Mouse (Mus musculus) neural tube, embryonic 13.5 days (tissue): ENCODE measurements around the gene Nom1. TPM values are rescaled to one million over a fixed set of nuclear protein-coding genes. Genes with fewer than 3 reads are reported as not detected.

ENCODE experiments used
- ATAC-seq: fragments of 200-750 bp; cut with Nextera tagmentation; 2 replicates; pipeline ENCODE4 v1.8.0; 2017; ENCODE audit warnings: low read depth, mild to moderate bottlenecking, moderate TSS enrichment, moderate library complexity
- H3K27ac ChIP-seq: fragments of 300-500 bp; sonication (generic); replicated peaks from 2 replicates; pipeline ENCODE4 v1.5.1; 2015; ENCODE audit warnings: moderate library complexity, mild to moderate bottlenecking, inconsistent platforms
- H3K27me3 ChIP-seq: fragments of 300-500 bp; sonication (generic); 2 replicates; pipeline ENCODE4 v1.6.1; 2015; ENCODE audit warnings: mild to moderate bottlenecking, inconsistent platforms
- H3K36me3 ChIP-seq: fragments of 300-500 bp; sonication (generic); 2 replicates; pipeline ENCODE4 v1.6.1; 2015; ENCODE audit warnings: mild to moderate bottlenecking, inconsistent platforms
- H3K4me1 ChIP-seq: fragments of 300-500 bp; sonication (generic); replicated peaks from 2 replicates; pipeline ENCODE4 v1.6.1; 2015; ENCODE audit warnings: inconsistent platforms
- H3K4me2 ChIP-seq: fragments of 300-500 bp; sonication (generic); 2 replicates; pipeline ENCODE4 v1.6.1; 2015; ENCODE audit warnings: inconsistent platforms, mild to moderate bottlenecking, moderate library complexity
- H3K4me3 ChIP-seq: fragments of 300-500 bp; sonication (generic); 2 replicates; pipeline ENCODE4 v1.5.1; 2015; ENCODE audit warnings: mild to moderate bottlenecking, inconsistent platforms
- H3K9ac ChIP-seq: fragments of 300-500 bp; sonication (generic); 2 replicates; pipeline ENCODE4 v1.6.1; 2015; ENCODE audit warnings: moderate library complexity, mild to moderate bottlenecking, inconsistent platforms
- H3K9me3 ChIP-seq: fragments of 300-500 bp; sonication (generic); 2 replicates; pipeline ENCODE4 v1.6.1; 2016; ENCODE audit warnings: inconsistent platforms
- WGBS: fragments of 180-500 bp; shearing (Covaris S2); methylation state at CpG from one replicate; pipeline ENCODE4 v1.1.7; 2015; 5-methylcytosine and 5-hydroxymethylcytosine counted together
- polyA plus RNA-seq: library from polyadenylated mRNA; unstranded; fragments of >200 nt; fragmentation: Nextera tagmentation; extraction: Ambion mirVana; gene quantifications from 2 replicates; pipeline ENCODE4 v1.2.1, GENCODE M21; 2015

The Nom1 gene
- polyA plus RNA-seq, 1 experiment from 2014 or later = 16.8 TPM

DNA sequence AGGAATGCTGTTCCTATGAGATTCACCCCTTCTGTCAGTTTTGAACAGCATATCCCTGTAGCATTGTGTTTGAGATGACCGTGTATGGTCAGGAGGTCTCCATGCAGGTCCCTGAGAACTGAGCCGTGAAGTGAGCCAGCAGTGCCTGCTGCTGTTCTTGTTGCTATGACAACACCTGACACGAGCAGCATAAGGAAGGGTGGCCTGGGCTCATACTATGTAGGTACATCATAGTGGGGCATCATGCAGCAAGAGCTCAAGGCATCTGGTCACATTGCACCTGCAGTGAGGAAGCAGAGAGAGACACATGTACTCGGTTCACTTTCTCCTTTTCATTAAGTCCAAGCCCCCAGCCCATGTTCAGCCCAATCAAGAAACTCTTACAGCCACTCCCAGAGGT, 17.9 kb downstream of the Nom1 start:
- H3K9me3 ChIP-seq = no peaks in the 10 kb centered on the region
- H3K4me1 ChIP-seq = no peaks in the 10 kb centered on the region
- no peak overlapping the region for H3K4me3 ChIP-seq
- H3K36me3 ChIP-seq = peaks cover 84% of the 10 kb centered on the region
- no peak for ATAC-seq
- no peak overlapping the region for H3K27ac ChIP-seq
- H3K27me3 ChIP-seq = no peaks in the 10 kb centered on the region
- 71% methylated on average over 4 of the region's 4 CpGs for WGBS
- no peak overlapping the region for H3K4me2 ChIP-seq
- no peak overlapping the region for H3K9ac ChIP-seq

DNA sequence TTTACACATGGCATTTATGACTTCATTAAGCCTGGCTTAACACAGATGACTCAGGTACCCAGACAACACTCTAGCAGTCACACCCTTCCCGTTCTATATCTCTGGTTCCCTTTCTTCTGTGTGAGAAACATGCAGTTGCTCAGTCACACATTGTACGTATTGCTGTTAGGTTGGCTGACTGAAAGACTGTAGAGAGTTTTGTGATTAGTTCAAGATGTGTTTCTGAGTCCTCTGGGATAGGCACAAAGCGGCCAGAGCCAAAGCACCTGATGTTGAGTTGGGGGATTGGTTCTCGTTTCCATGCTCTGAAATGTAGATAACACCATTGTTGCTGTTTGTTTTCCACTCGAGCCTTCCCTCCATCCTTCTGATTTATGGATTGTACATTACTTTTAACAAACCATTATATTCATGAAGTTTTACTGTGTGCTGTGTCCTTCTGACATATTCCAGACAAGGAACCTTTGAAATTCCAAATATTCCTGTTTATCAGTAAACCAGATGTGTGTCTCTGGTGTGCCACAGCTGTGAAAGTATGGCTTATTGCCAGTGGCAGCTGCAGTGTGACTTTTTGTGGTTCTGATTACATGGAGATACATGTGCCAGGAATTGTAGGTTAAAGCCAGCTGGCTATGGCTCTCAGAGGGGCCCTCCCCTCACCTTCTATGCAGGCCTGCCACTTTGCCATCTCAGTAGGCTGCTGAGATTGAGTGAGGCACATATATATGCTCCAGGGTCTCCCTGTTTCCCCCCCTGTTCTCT, 22.6 kb downstream of the Nom1 start:
- H3K4me2 ChIP-seq = no peak overlapping the region
- peaks cover 54% of the 10 kb centered on the region for H3K36me3 ChIP-seq
- 81% methylated on average over 5 of the region's 5 CpGs for WGBS
- H3K4me3 ChIP-seq = no peak overlapping the region
- H3K9ac ChIP-seq = no peak overlapping the region
- H3K27ac ChIP-seq = no peak overlapping the region
- H3K4me1 ChIP-seq = no peaks in the 10 kb centered on the region
- no peak for ATAC-seq
- H3K27me3 ChIP-seq = no peaks in the 10 kb centered on the region
- no peaks in the 10 kb centered on the region for H3K9me3 ChIP-seq

DNA sequence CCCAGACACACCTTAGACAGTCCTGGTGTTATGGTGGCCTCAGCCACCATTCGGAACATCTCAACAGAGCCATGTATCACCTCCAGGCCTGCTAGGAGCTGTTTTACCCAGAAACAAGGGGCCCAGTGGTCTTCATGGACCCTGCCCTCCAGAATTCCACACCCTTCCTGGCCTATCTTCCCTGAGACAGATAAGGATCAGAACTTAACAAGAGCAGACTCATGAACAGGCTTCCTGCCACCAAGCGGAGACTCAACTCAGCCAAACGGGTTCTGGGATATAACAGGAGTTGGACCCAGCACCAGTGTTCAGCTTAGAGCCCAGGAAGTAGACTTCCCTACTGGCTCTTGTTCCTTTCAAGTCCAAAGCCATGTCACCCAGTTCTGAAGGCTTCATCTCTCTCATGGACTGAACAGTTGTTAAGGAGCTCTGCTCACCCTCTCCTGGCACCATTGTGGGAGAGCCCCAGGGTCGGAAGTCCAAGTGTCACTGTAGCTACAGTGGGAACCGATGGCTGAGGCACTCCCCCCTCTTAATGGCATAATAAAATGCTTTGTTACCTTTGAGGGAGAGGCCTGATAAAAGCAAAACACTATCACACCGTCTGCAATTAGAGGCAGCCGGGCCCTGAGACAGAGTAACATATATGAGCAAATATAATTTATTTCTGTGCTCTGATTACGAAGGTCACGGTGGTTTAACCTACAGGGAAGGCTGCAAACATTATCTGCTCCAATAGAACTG, 28.7 kb downstream of the Nom1 start:
- Histone ChIP-seq H3K27ac (no peak overlapping the region), H3K4me3 (no peak overlapping the region), H3K9me3 (no peaks in the 10 kb centered on the region), H3K4me2 (no peak overlapping the region), H3K9ac (no peak overlapping the region), H3K27me3 (peaks cover 36% of the 10 kb centered on the region), H3K4me1 (peaks cover 5% of the 10 kb centered on the region), H3K36me3 (peaks cover 10% of the 10 kb centered on the region)
- WGBS = 49% methylated on average over 9 of the region's 9 CpGs
- ATAC-seq = no peak

DNA sequence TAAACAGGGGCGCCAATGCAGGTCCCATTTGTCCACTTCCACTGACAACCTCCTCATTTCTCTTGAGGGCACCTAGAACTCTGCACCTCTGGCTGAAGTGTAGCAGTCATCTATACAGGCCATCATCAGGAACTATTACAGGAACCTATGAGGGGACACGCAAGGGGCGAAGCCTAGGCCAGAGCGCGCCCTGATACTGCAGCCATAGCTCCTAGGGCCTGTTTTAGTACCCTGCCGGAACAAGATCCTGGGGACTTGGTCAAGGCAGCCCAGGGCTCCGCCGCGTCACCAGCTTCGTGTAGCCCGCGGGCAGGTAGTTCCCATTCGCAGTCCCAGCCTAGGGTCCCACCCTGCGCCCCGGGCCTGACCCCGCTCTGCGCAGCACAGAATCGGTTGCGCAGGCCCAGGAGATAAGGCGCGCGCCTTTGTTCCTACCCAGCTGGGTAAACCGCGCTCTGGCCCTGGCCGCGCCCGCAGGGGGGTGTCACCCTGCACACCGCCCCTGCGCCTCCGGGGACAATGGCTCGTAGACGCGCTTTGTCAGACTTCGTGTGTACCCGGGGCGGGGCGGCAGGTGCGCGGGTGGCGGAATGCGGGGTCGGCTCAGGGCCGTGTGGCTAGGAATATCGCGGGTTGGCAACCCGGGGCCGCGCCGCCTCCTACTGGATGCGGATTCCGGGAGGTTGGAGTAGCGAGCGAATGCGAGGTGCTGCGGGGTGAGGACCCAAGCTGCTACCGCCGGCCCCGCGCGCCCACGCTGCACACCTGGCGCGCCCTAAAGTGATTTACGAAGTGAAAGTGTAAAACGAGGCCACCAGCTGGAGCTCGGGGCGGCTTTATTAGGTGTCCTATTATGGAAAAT, 33.3 kb downstream of the Nom1 start:
- H3K4me2 ChIP-seq = peak overlapping the region; percentile 50
- peaks cover 82% of the 10 kb centered on the region for H3K27me3 ChIP-seq
- H3K36me3 ChIP-seq = no peaks in the 10 kb centered on the region
- 3% methylated on average over 67 of the region's 67 CpGs for WGBS
- H3K4me1 ChIP-seq = peaks cover 10% of the 10 kb centered on the region
- peak; percentile 51 for ATAC-seq
- no peak overlapping the region for H3K27ac ChIP-seq
- peak overlapping the region; percentile 30 for H3K4me3 ChIP-seq
- no peaks in the 10 kb centered on the region for H3K9me3 ChIP-seq
- H3K9ac ChIP-seq = 0 out of 2 replicates have a peak overlapping the region, but pooled peaks have one; percentile 52

DNA sequence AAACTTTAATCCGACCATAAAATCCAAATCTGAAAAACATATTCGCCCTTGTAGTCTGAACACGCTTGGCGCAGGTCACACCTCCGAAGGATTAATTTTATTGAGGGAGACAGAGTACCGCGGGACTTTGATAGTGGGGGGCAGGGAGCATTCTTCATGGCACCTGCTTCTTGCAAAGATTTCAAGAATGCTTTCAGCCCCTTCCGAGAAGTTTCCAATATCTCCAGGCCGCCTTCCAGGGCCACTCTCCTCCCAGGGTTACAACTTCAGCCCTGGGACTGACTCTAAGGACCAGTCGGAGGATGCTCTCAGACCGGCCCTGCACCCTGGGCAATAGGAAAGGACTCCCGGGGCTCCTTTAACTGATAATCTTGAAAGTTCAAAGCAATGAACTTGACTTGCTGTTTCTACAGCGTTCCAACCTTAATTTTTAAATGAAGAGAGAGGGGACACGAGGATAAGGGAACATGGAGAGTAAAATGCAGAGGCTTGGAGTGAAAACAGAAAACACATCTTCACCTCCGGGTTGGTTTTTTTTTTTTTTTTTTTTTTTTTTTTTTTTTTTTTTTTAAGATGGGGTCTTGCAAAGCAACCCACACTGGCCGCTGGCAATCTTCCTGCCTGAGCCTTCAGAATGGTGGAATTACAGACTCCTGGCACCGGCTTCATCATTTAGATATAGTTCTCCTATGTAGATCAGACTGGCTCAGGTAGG, 34.0 kb downstream of the Nom1 start:
- WGBS = under 1% methylated on average over 17 of the region's 17 CpGs
- Histone ChIP-seq H3K27ac (no peak overlapping the region), H3K4me2 (peak overlapping the region; percentile 50), H3K4me1 (peaks cover 10% of the 10 kb centered on the region), H3K9ac (no peak overlapping the region), H3K9me3 (no peaks in the 10 kb centered on the region), H3K27me3 (peaks cover 90% of the 10 kb centered on the region), H3K36me3 (no peaks in the 10 kb centered on the region), H3K4me3 (peak overlapping the region; percentile 30)
- ATAC-seq = no peak

DNA sequence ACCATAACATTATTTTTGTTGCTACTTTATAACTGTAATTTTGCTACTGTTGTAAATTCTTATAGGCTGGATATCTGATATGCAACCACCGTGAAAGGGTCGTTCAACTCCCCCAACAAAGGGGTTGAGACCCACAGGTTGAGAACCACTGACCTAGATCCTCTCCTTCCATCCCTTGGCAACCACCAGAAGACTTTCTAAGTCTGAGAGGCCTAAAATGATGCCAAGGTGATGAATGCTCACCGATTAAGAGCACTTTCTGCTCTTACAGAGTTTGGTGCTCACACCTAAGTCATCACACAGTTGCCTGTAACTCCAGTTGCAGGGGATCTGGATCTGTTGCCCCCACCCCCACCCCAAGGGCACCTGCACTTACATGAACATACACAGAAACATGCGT, 35.0 kb downstream of the Nom1 start:
- Histone ChIP-seq H3K27ac (no peak overlapping the region), H3K9ac (no peak overlapping the region), H3K27me3 (peaks cover 94% of the 10 kb centered on the region), H3K36me3 (no peaks in the 10 kb centered on the region), H3K4me1 (peaks cover 10% of the 10 kb centered on the region), H3K4me3 (no peak overlapping the region), H3K4me2 (no peak overlapping the region), H3K9me3 (no peaks in the 10 kb centered on the region)
- WGBS = 0% methylated on average over 4 of the region's 4 CpGs
- no peak for ATAC-seq

DNA sequence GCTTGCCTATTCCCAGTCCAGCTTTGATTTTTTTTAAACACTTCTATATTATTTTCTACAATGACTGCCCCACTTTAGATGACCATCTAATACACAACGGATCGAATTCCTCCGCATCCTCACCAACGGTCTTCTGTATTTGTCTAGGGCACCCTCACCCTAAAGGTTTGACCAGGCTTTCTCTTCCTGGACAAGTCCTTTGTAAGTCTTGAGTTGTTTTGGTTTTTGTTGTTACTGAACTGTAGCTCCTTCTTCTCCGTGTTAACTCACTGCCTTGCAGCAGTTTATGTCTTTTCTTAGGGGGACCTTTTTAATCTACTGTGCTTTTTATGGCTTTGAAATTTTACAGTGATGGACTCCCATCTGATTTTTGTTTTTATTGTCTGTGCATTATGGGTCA, 35.8 kb downstream of the Nom1 start:
- Histone ChIP-seq H3K27ac (no peak overlapping the region), H3K4me1 (peaks cover 10% of the 10 kb centered on the region), H3K27me3 (peaks cover 100% of the 10 kb centered on the region), H3K9me3 (no peaks in the 10 kb centered on the region), H3K36me3 (no peaks in the 10 kb centered on the region), H3K9ac (no peak overlapping the region), H3K4me2 (no peak overlapping the region), H3K4me3 (no peak overlapping the region)
- WGBS = 9% methylated on average over 5 of the region's 5 CpGs
- ATAC-seq = no peak

DNA sequence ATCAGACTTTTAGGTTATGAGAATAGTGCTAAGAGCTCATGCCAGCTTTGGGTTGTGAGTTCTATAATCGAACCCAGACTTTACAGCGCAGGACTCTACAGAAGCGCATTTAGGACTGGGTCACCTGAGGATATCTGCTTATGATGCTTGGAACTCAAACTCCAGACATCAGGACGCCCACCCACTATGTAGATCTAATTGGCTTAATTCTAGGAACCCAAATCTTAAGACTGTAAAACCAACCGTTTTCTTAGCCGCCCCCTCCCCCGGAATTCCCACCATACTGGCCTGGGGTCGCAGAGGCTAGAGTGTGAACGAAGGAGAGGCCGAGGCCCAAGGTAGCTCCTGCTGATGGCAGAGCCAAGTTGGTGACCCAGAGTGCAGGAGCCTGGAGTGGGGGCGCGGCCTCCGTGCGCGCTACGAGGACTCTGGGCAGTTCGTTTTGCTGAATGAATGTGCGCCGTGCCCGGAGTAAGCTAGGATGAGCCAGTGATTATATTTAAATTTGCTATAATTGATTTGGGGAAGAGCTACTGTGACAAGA, 36.5 kb downstream of the Nom1 start:
- Histone ChIP-seq H3K9ac (no peak overlapping the region), H3K9me3 (no peaks in the 10 kb centered on the region), H3K36me3 (no peaks in the 10 kb centered on the region), H3K4me1 (peaks cover 10% of the 10 kb centered on the region), H3K27me3 (peaks cover 100% of the 10 kb centered on the region), H3K4me2 (no peak overlapping the region), H3K27ac (no peak overlapping the region), H3K4me3 (no peak overlapping the region)
- no peak for ATAC-seq
- 4% methylated on average over 20 of the region's 20 CpGs for WGBS

DNA sequence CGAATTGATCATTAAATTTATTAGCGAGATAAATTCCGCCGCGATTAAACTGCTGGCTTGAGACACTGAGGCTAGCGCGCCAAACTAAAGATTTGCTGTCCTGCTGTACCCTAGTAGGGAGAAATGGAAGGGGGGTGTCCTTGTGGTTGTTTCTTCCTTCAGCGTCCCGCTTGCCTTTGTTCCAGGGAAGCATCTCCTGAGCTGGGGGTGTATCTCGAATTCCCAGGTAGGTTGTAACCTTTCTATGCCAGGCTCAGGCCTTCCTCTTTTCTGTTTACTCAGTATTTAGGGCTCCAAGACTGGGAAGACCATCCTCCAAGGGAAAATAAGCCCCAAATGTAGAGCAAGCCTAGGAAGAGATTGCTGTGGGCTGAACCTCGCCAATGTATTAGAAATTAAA, 36.9 kb downstream of the Nom1 start:
- no peaks in the 10 kb centered on the region for H3K9me3 ChIP-seq
- no peak overlapping the region for H3K9ac ChIP-seq
- H3K27me3 ChIP-seq = peaks cover 100% of the 10 kb centered on the region
- no peak for ATAC-seq
- no peaks in the 10 kb centered on the region for H3K36me3 ChIP-seq
- no peak overlapping the region for H3K27ac ChIP-seq
- 1% methylated on average over 11 of the region's 11 CpGs for WGBS
- no peak overlapping the region for H3K4me2 ChIP-seq
- H3K4me3 ChIP-seq = no peak overlapping the region
- H3K4me1 ChIP-seq = peaks cover 10% of the 10 kb centered on the region

DNA sequence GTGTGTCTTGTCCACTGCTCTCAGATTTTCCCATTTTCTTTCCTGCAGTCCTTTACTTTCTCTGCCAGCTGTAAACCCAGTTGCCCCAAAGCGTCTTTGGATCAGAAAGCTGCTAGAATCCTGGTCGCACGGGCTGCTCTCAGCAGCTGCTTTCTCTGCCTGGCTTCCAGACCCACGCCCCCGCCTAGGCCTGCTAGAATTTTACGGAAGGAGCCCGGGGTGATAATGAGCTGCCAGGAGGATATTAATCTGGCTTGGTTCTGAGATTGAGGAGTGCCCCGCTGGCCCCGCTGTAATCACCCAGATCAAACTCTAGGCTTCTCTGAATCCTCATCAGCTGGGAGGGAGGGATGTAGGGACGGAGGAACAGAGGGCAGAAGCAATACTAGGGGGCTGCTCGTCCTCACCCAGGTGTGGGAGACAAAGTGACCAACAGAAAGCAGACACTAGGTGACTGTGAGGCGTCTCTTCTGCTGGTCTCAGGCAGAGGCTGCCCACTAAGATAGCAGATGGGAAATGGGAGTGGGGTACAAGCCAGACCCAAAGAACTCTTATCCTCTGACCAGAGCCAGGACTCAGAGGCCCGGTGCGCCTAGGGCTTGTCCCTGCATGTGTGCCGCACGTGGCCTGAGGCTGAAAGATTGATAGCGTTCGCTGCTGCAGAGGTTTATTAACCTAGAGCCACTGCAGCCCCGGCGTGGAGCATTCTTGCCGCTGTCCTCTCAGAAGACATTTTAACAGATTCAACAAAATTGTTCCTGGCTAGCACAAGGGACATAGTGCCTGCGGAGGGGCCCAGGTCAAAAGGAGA, 37.6 kb downstream of the Nom1 start:
- Histone ChIP-seq H3K9ac (no peak overlapping the region), H3K4me3 (no peak overlapping the region), H3K27ac (no peak overlapping the region), H3K27me3 (peaks cover 100% of the 10 kb centered on the region), H3K4me1 (peaks cover 10% of the 10 kb centered on the region), H3K9me3 (no peaks in the 10 kb centered on the region), H3K4me2 (no peak overlapping the region), H3K36me3 (no peaks in the 10 kb centered on the region)
- ATAC-seq = no peak; the same call in 1 of the 2 replicates
- WGBS = 1% methylated on average over 22 of the region's 22 CpGs
